Mouse (Mus musculus) stomach, postnatal 0 days (tissue): ENCODE results near the gene Siglec1.

Source experiments
- CTCF ChIP-seq: IDR thresholded peaks from 2 replicates; pipeline ENCODE4 v1.5.1; 2016; ENCODE audit warnings: antibody characterized with exemption, low read depth, mild to moderate bottlenecking, moderate library complexity
- EP300 ChIP-seq: optimal IDR thresholded peaks from 2 replicates; pipeline ENCODE3; 2016; ENCODE audit warnings: antibody characterized with exemption

GRCm38 (mm10) chr2:131094823-131095222 is 8.3 kb upstream of the Siglec1 start:
- TF ChIP-seq CTCF: peak; percentile 95
- TF ChIP-seq EP300: no peak
